ENCODE assay signal across 8 mouse cellular contexts in genomic region chr8:70540507-70541071, GRCm38 (mm10). TPM values are rescaled to one million over a fixed set of nuclear protein-coding genes. Genes with fewer than 3 reads are reported as not detected.
DNase-seq lines count a peak whose midpoint lies in the region; ATAC-seq and TF ChIP-seq lines count a peak whose summit lies in the region.

No protein-coding gene starts in this region.

- 52% methylated on average over 7 of the region's 7 CpGs for WGBS in hindbrain, embryonic 13.5 days
- WGBS in liver, embryonic 13.5 days (ENCODE audit: insufficient replicate concordance), result 24% methylated on average over 7 of the region's 7 CpGs

- peak overlapping the region; percentile 43 for H3K4me3 ChIP-seq in cortical plate, adult 2 months (ENCODE audit: insufficient read depth, low read length)
- H3K4me3 ChIP-seq in hindbrain, embryonic 13.5 days, result peak overlapping the region; percentile 83
- peak overlapping the region; percentile 93 for H3K4me3 ChIP-seq in liver, embryonic 13.5 days (replicated peaks)

- no peaks in the 10 kb centered on the region for H3K9me3 ChIP-seq in hindbrain, embryonic 13.5 days
- no peaks in the 10 kb centered on the region for H3K9me3 ChIP-seq in liver, embryonic 13.5 days (replicated peaks)

- H3K27me3 ChIP-seq in hindbrain, embryonic 13.5 days, result no peaks in the 10 kb centered on the region
- no peaks in the 10 kb centered on the region for H3K27me3 ChIP-seq in liver, embryonic 13.5 days

- ATAC-seq in hindbrain, embryonic 13.5 days (ENCODE audit: low FRiP score), result no peak
- no peak for ATAC-seq in liver, embryonic 13.5 days (ENCODE audit: low read depth)
- no peak for ATAC-seq in CD4-positive, CD25-positive, alpha-beta regulatory T cell, adult 4 months
- no peak for ATAC-seq in megakaryocyte progenitor cell, adult 5-6 weeks (replicated peaks; ENCODE audit: poor library complexity)

- H3K9ac ChIP-seq in hindbrain, embryonic 13.5 days, result peak overlapping the region; percentile 88
- peak overlapping the region; percentile 93 for H3K9ac ChIP-seq in liver, embryonic 13.5 days

- peak overlapping the region; percentile 96 for H3K4me2 ChIP-seq in hindbrain, embryonic 13.5 days
- H3K4me2 ChIP-seq in liver, embryonic 13.5 days, result peak overlapping the region; percentile 99

- TF ChIP-seq CTCF in cortical plate, adult 2 months (IDR thresholded peaks at IDR 0.05; ENCODE audit: extremely low read depth, insufficient read depth, low read length), result no peak

- no peak for TF ChIP-seq POLR2A in cortical plate, adult 2 months (IDR thresholded peaks at IDR 0.05; ENCODE audit: extremely low read depth, insufficient read depth, low read length)

- H3K4me1 ChIP-seq in cortical plate, adult 2 months (ENCODE audit: control insufficient read depth, insufficient read depth, low read length), result peaks cover 8% of the 10 kb centered on the region; the same call in 1 of the 2 replicates
- H3K4me1 ChIP-seq in hindbrain, embryonic 13.5 days (replicated peaks), result peaks cover 51% of the 10 kb centered on the region
- H3K4me1 ChIP-seq in liver, embryonic 13.5 days (replicated peaks), result peaks cover 67% of the 10 kb centered on the region

- no peak overlapping the region for H3K27ac ChIP-seq in cortical plate, adult 2 months (ENCODE audit: insufficient read depth, low read length)
- H3K27ac ChIP-seq in hindbrain, embryonic 13.5 days, result no peak overlapping the region
- H3K27ac ChIP-seq in liver, embryonic 13.5 days, result peak overlapping the region; percentile 98

- DNase-seq in cerebellum, adult 9-11 months, result peak; percentile 54
- DNase-seq in cerebellum, adult 11-12 months, result no peak
- no peak for DNase-seq in liver, embryonic 13.5 days
- no peak for DNase-seq in cerebellum, postnatal 4 days (ENCODE audit: low spot score in 2 of 2)

- H3K36me3 ChIP-seq in hindbrain, embryonic 13.5 days, result peaks cover 21% of the 10 kb centered on the region
- H3K36me3 ChIP-seq in liver, embryonic 13.5 days, result peaks cover 16% of the 10 kb centered on the region

RNA-seq across cellular contexts. Expression of gene Ell, which starts 1.3 kb away (rescaled TPM):
- 23.8 and 23.9 TPM in 2 replicates for polyA plus RNA-seq in cortical plate, adult 2 months (2012; rRNA removed)
- polyA plus RNA-seq in hindbrain, embryonic 13.5 days (2015; fragmentation: Nextera tagmentation; extraction: Ambion mirVana), result 16.3 and 17.2 TPM in 2 replicates
- 9.7 and 10.5 TPM in 2 replicates for polyA plus RNA-seq in liver, embryonic 13.5 days (2015; fragmentation: Nextera tagmentation; extraction: Ambion mirVana)
- 10 to 100 TPM; 41.4 to 50.4 TPM for polyA plus RNA-seq in CD4-positive, CD25-positive, alpha-beta regulatory T cell, adult 4 months (2017; shearing (Covaris generic))
- total RNA-seq in megakaryocyte progenitor cell, adult 5-6 weeks (2015), result 8.5 and 8.7 TPM in 2 replicates
- total RNA-seq in megakaryocyte progenitor cell, adult 5-6 weeks (2017), result 9.1 and 9.5 TPM in 2 replicates

RNA-seq across cellular contexts. Expression of gene Kxd1, which starts 12.8 kb away (rescaled TPM):
- 61.0 and 64.4 TPM in 2 replicates for polyA plus RNA-seq in cortical plate, adult 2 months (2012; rRNA removed)
- 47.7 and 50.5 TPM in 2 replicates for polyA plus RNA-seq in hindbrain, embryonic 13.5 days (2015; fragmentation: Nextera tagmentation; extraction: Ambion mirVana)
- 36.2 TPM in 2 replicates for polyA plus RNA-seq in liver, embryonic 13.5 days (2015; fragmentation: Nextera tagmentation; extraction: Ambion mirVana)
- 100 to 1,000 TPM; 146 to 173 TPM for polyA plus RNA-seq in CD4-positive, CD25-positive, alpha-beta regulatory T cell, adult 4 months (2017; shearing (Covaris generic))
- 88.0 and 106 TPM in 2 replicates for total RNA-seq in megakaryocyte progenitor cell, adult 5-6 weeks (2015)
- total RNA-seq in megakaryocyte progenitor cell, adult 5-6 weeks (2017), result 63.1 and 84.4 TPM in 2 replicates

RNA-seq across cellular contexts. Expression of gene Fkbp8, which starts 13.1 kb away (rescaled TPM):
- 592 and 612 TPM in 2 replicates for polyA plus RNA-seq in cortical plate, adult 2 months (2012; rRNA removed)
- 385 and 391 TPM in 2 replicates for polyA plus RNA-seq in hindbrain, embryonic 13.5 days (2015; fragmentation: Nextera tagmentation; extraction: Ambion mirVana)
- polyA plus RNA-seq in liver, embryonic 13.5 days (2015; fragmentation: Nextera tagmentation; extraction: Ambion mirVana), result 177 and 182 TPM in 2 replicates
- polyA plus RNA-seq in CD4-positive, CD25-positive, alpha-beta regulatory T cell, adult 4 months (2017; shearing (Covaris generic)), result 100 to 1,000 TPM; 117 to 159 TPM
- total RNA-seq in megakaryocyte progenitor cell, adult 5-6 weeks (2015), result 74.6 and 90.4 TPM in 2 replicates
- 114 and 133 TPM in 2 replicates for total RNA-seq in megakaryocyte progenitor cell, adult 5-6 weeks (2017)

RNA-seq across cellular contexts. Expression of gene Uba52, which starts 30.0 kb away (rescaled TPM):
- polyA plus RNA-seq in cortical plate, adult 2 months (2012; rRNA removed), result 851 and 918 TPM in 2 replicates
- polyA plus RNA-seq in hindbrain, embryonic 13.5 days (2015; fragmentation: Nextera tagmentation; extraction: Ambion mirVana), result 715 and 758 TPM in 2 replicates
- 736 and 758 TPM in 2 replicates for polyA plus RNA-seq in liver, embryonic 13.5 days (2015; fragmentation: Nextera tagmentation; extraction: Ambion mirVana)
- polyA plus RNA-seq in CD4-positive, CD25-positive, alpha-beta regulatory T cell, adult 4 months (2017; shearing (Covaris generic)), result 1,000 to 10,000 TPM; 3,148 to 3,732 TPM
- total RNA-seq in megakaryocyte progenitor cell, adult 5-6 weeks (2015), result 3,077 and 3,244 TPM in 2 replicates
- 4,035 and 5,307 TPM in 2 replicates for total RNA-seq in megakaryocyte progenitor cell, adult 5-6 weeks (2017)

RNA-seq across cellular contexts. Expression of gene Rex1bd, which starts 34.0 kb away (rescaled TPM):
- polyA plus RNA-seq in cortical plate, adult 2 months (2012; rRNA removed), result 201 and 206 TPM in 2 replicates
- polyA plus RNA-seq in hindbrain, embryonic 13.5 days (2015; fragmentation: Nextera tagmentation; extraction: Ambion mirVana), result 147 and 148 TPM in 2 replicates
- 81.2 and 82.3 TPM in 2 replicates for polyA plus RNA-seq in liver, embryonic 13.5 days (2015; fragmentation: Nextera tagmentation; extraction: Ambion mirVana)
- polyA plus RNA-seq in CD4-positive, CD25-positive, alpha-beta regulatory T cell, adult 4 months (2017; shearing (Covaris generic)), result 10 to 100 TPM; 82.2 to 83.2 TPM
- 40.6 and 41.3 TPM in 2 replicates for total RNA-seq in megakaryocyte progenitor cell, adult 5-6 weeks (2015)
- total RNA-seq in megakaryocyte progenitor cell, adult 5-6 weeks (2017), result 42.1 and 50.4 TPM in 2 replicates

Comparison
In these comparisons a context has a peak if more than half of its experiments do, and no peak if none do; other contexts are left out.
1. H3K4me3 ChIP-seq: peak in every context shown above with its lines; median percentile 93 in liver, embryonic 13.5 days; 83 in hindbrain, embryonic 13.5 days; 43 in cortical plate, adult 2 months.